Mouse (Mus musculus) liver, adult 2 months (tissue): ENCODE measurements at regions not wholly inside any gene's neighbourhood (a gene's known extent, or its start where the extent isn't known, plus 50 kb on each side); places are given as distances from the start of the nearest gene placed in this dataset.

Source experiments
- DNase-seq: peaks from one replicate; pipeline ENCODE4 v3.0.0-alpha.2; 2011; ENCODE audit warnings: low read depth, low spot score; ENCODE audit errors: extremely low read depth
- H3K27ac ChIP-seq: fragments of 200-500 bp; replicated peaks from 2 replicates; pipeline ENCODE4 v1.5.1; 2012; ENCODE audit warnings: low read depth, mild to moderate bottlenecking, control low read depth, inconsistent platforms, low read length; ENCODE audit not compliant: insufficient read depth
- H3K27me3 ChIP-seq: fragments of 200-500 bp; 2 replicates; pipeline ENCODE4 v1.6.1; 2012; ENCODE audit warnings: mild to moderate bottlenecking, moderate library complexity, low read length, inconsistent platforms; ENCODE audit not compliant: control insufficient read depth, insufficient read depth
- H3K36me3 ChIP-seq: fragments of 200-500 bp; 2 replicates; pipeline ENCODE4 v1.6.1; 2012; ENCODE audit warnings: low read length, inconsistent platforms; ENCODE audit not compliant: control insufficient read depth, insufficient read depth
- H3K4me1 ChIP-seq: fragments of 200-500 bp; 2 replicates; pipeline ENCODE4 v1.6.1; 2011; ENCODE audit warnings: low read length; ENCODE audit not compliant: control insufficient read depth, insufficient read depth
- H3K4me3 ChIP-seq: fragments of 200-500 bp; 2 replicates; pipeline ENCODE4 v1.5.1; 2011; ENCODE audit warnings: low read depth, mild to moderate bottlenecking, control low read depth, low read length, moderate library complexity; ENCODE audit not compliant: insufficient read depth
- H3K79me2 ChIP-seq: fragments of 200-500 bp; 2 replicates; pipeline ENCODE4 v1.6.1; 2012; ENCODE audit warnings: inconsistent platforms, mild to moderate bottlenecking, low read length, moderate library complexity; ENCODE audit not compliant: control insufficient read depth, insufficient read depth
- H3K9ac ChIP-seq: fragments of 200-500 bp; 2 replicates; pipeline ENCODE4 v1.6.1; 2012; ENCODE audit warnings: low read depth, mild to moderate bottlenecking, control low read depth, inconsistent platforms, low read length
- CTCF ChIP-seq: fragments of 200-500 bp; IDR thresholded peaks from 2 replicates; pipeline ENCODE4 v1.5.1; 2011; ENCODE audit warnings: low read depth, low read length, control low read depth
- POLR2A ChIP-seq: fragments of 200-500 bp; IDR thresholded peaks from 2 replicates; pipeline ENCODE4 v1.6.1; 2011; ENCODE audit warnings: low read length, control low read depth; ENCODE audit not compliant: insufficient read depth; ENCODE audit errors: extremely low read depth
- WGBS: fragments of 180-500 bp; shearing (Covaris S2); methylation state at CpG from one replicate; pipeline ENCODE4 v1.1.7; 2018; 5-methylcytosine and 5-hydroxymethylcytosine counted together

- H3K36me3 ChIP-seq = no peaks in the 10 kb centered on the region
- H3K27me3 ChIP-seq = no peaks in the 10 kb centered on the region
- H3K9ac ChIP-seq = no peak overlapping the region
- H3K27ac ChIP-seq = no peak overlapping the region
- 80% methylated on average over 4 of the region's 4 CpGs for WGBS
- DNase-seq = no peak
- no peaks in the 10 kb centered on the region for H3K4me1 ChIP-seq
- no peak for TF ChIP-seq CTCF
- no peak for TF ChIP-seq POLR2A
- H3K79me2 ChIP-seq = no peaks in the 10 kb centered on the region
- H3K4me3 ChIP-seq = no peak overlapping the region
These were observed 492.2 kb upstream of the Adam5 start for GRCm38 (mm10) chr8:25316383-25316782.

DNA sequence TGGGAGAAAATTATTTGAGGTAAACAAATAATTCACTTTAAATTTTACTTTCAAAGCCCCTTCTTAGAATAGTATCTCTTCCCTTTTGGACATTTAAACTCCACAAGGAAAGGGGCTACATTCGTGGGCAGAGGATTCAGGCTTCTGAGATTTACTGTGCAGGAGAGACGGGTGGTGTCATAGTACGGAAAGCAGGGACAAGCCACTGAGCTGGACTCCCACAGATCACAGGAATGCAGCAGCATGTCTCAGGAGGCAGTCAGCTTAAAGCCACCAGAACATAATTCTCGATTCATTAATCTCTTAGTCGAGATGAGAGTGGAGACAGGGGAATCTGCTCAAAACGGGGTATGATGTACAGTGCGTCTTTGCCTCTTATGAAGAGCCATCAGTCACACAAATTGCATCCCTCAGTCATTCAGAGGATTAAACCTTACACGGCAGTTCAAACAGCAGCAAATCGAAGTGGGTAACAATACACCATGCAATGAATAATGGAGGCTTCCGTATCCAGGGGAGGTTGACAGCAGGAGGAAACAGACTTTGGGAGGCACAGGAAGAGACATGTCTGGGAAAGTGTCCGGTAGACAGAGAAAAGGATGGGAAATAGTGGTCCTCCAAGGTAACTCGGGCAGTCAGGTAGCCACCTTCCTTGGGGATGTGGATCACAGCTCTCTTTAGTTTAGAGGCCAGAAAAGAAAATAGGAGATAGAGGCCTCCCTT is 487.8 kb upstream of the Adam5 start:
- Histone ChIP-seq H3K27me3 (no peaks in the 10 kb centered on the region), H3K36me3 (no peaks in the 10 kb centered on the region), H3K79me2 (no peaks in the 10 kb centered on the region), H3K9ac (no peak overlapping the region), H3K4me3 (no peak overlapping the region), H3K27ac (no peak overlapping the region), H3K4me1 (no peaks in the 10 kb centered on the region)
- no peak for DNase-seq
- WGBS = 68% methylated on average over 12 of the region's 12 CpGs
- no peak for TF ChIP-seq CTCF

GRCm38 (mm10) chr8:25307956-25308355 is 483.8 kb upstream of the Adam5 start:
- Histone ChIP-seq H3K79me2 (no peaks in the 10 kb centered on the region), H3K4me3 (no peak overlapping the region), H3K36me3 (no peaks in the 10 kb centered on the region), H3K27me3 (no peaks in the 10 kb centered on the region), H3K4me1 (no peaks in the 10 kb centered on the region), H3K27ac (no peak overlapping the region), H3K9ac (no peak overlapping the region)
- DNase-seq = no peak
- no peak for TF ChIP-seq CTCF
- TF ChIP-seq POLR2A = no peak
- 88% methylated on average over 4 of the region's 4 CpGs for WGBS

DNA sequence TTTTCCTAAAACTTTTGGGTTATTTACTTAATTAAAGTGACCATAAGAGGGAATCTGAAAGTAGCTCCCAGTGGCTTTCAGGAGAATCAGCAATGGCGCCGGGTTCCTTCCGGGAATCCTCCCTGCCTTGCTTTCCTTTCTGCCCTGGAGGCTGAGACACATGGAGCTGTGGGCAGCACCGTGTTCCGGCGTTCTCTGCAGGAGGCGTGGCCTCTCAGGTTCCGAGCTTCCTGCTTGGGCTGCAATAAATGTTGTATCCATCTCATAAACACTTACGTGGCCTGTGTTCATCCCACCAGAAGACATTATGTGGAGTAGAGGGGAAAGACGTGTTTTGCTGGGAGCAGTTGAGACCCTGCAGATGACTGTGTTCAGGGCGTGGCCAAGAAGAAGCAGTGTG is 483.3 kb upstream of the Adam5 start:
- 86% methylated on average over 11 of the region's 11 CpGs for WGBS
- TF ChIP-seq CTCF = no peak
- no peak for TF ChIP-seq POLR2A
- Histone ChIP-seq H3K4me1 (no peaks in the 10 kb centered on the region), H3K9ac (no peak overlapping the region), H3K4me3 (no peak overlapping the region), H3K27ac (no peak overlapping the region), H3K79me2 (no peaks in the 10 kb centered on the region), H3K27me3 (no peaks in the 10 kb centered on the region), H3K36me3 (no peaks in the 10 kb centered on the region)
- no peak for DNase-seq

DNA sequence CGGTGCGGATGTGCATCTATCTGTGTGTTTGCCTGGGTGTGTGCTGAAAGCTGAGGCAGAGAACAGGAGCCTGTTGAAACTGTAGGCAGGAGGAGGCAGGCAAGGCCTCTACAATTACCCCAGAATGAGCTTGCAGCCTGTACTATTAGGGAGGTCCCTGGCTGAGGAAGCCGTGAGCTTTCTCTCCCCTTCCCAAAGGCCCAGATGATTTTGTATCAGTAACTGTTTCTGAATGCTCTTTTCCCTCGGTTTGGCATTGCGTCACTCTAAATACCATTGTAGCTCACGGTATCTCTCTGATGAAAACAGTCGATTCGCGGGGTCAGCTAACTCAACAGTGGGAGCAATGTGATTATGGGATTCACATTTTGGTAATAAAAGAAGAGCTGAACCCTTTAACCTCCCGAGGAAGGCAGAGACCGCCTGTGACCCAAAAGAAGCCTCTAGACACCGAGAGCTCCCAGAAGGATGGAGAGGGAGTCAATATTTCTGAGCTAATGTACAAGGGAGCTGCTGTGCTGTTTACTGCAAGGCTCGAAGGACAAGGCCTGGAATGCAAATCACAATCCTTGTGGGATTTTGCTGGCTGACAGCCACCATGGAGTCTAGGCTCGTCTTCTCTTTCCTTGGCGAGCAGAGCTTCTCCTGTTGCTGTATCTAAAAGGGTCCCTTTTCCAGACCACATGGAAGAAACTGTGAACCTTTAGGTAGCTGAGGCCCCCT is 482.8 kb upstream of the Adam5 start:
- no peak overlapping the region for H3K9ac ChIP-seq
- no peaks in the 10 kb centered on the region for H3K4me1 ChIP-seq
- no peak overlapping the region for H3K4me3 ChIP-seq
- TF ChIP-seq CTCF (no peak), POLR2A (no peak)
- no peaks in the 10 kb centered on the region for H3K79me2 ChIP-seq
- H3K27ac ChIP-seq = no peak overlapping the region
- no peak for DNase-seq
- no peaks in the 10 kb centered on the region for H3K36me3 ChIP-seq
- no peaks in the 10 kb centered on the region for H3K27me3 ChIP-seq
- 56% methylated on average over 15 of the region's 15 CpGs for WGBS
